Mouse (Mus musculus) megakaryocyte, adult 5-6 weeks (primary cell): ENCODE measurements around the gene Cxcl17. TPM values are rescaled to one million over a fixed set of nuclear protein-coding genes. Genes with fewer than 3 reads are reported as not detected.

ENCODE experiments used
- ATAC-seq: 2 replicates; pipeline ENCODE4 v1.8.0; 2016; ENCODE audit warnings: mild to moderate bottlenecking, inconsistent platforms; ENCODE audit not compliant: poor library complexity, severe bottlenecking
- total RNA-seq, 2 experiments: library from RNA; stranded (forward) in 1 of 2; stranded (reverse) in 1 of 2; fragments of 153-499, 151-499 nt in 1 of 2; fragments of 221-1000, 200-1000 nt in 1 of 2; gene quantifications; 2 replicates each; pipeline versions ENCODE4 v1.2.3 to v1.2.4; 2015 to 2017

Gene Cxcl17
- total RNA-seq, 2 experiments from 2014 or later: not detected

DNA sequence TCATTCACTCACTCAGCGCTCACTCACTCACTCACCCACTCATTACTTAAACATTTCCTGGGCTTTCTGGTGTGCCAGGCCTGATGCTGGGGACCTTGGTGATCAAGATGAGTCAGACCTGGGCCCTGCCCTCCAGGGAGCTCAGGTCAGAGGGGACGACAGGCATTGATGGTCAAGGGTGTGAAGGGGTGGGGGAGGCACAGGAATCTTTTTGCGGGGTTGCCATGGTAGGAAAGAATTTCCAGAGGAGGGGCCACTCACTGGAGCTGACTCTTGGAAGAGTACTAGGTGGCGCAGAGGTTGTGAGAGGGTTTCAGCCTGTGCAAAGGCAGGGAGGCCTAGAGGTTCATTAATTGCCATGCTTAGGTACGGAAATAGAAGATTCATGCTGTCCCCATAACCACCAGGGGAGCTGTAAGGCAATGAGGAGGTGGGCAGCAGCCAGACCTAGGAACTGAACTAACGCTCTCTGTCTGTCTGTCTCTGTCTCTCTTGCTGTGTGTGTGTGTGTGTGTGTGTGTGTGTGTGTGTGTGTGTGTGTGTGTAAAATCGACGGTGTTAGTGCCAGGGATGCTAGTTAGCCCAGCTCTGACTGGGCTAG is 35.5 kb downstream of the Cxcl17 start:
- no peak for ATAC-seq

DNA sequence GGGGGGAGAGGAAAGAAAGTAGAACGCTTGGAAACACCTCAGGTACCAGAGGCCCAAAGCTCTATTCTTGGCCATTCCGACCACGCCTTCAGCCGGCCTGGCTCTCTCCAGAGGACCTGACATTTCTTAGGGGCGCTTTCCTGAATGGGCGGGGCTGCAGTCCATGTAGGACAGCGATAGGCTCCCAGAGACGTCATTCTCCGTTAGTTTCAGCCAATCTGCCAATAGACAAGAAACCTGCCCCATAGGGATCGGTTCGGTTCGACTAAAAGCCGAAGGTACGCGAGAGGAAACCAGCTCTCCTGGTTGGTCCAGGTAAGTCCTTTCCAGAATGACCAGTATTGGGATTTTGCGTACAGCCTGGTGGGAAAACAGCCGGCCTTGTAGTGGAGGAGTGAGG is 36.1 kb downstream of the Cxcl17 start:
- ATAC-seq: no peak

DNA sequence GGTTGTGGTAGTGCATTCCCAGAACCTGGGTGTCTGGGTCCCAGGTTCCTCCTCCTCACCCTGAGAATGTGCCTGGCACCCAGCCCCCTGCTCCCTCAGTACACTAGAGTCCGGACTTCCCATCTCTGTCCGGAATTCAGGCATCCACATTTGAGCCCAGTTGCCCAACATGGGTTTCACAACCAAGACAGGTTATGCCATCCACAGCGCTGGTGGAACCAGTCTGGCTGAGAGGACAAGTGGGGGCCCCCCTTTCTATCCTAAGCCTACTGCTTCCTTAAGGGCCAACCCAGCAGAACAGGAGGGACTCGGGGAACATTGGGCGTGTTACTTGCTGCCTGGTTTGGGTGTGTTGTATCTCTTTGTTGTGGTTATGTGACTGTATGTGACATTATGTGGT is 40.2 kb downstream of the Cxcl17 start:
- peak; percentile 69 for ATAC-seq

DNA sequence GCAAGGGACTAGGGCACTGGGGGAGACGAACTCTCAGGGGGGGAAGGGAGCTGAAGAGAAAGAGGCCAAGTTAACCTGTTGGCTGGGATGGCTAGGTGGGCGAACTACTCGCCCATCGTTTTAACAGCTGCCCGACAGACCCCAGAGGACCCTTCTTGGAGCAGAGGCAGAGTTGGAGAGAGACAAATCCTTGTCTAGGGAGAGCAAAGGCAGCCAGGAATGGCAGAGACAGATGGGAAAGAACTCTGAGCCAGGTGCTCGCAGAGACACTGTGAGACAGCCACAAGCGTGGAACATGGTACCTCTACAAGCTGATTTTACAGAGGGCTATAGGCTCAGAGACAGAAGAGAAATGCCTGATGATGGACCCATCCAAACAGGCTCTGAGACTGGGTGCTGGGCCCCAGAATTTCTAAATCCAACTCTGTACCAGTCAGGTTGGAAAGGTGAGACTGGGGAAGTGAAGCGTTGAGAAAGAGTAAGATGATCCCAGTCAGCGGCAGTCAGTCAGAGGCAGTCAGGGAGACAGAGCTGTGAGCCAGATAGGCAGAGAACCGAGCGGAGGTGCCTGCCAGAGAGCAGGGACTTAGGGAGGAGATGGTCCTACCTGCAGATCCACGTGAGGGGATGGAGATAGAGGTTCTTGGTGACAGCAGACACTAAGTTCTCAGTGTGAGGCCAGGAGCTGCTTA is 43.5 kb downstream of the Cxcl17 start, which contains the start of gene Cnfn:
Gene Cnfn (minus strand): TSS at position 667 of the 692 bp plus-strand sequence.
- ATAC-seq: no peak

DNA sequence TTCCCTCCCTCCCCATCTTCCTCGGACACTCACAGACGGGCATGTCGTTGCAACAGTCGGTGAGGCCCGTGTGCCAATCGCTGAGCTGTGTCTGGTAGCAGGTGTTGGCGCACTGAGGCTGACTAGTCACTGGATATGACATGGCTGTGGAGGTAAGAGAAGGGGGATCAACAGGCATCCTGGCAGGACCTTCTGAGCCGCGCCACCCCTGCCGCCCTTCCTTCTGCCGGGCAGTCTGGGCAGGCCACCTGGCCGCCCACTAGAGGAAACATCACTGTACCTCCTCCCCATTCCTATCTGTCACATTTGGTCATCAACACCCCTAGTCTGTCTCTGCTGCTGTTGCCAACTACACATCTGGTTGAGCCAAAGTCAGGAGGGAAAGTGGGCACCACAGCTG is 44.4 kb downstream of the Cxcl17 start:
- ATAC-seq: no peak

DNA sequence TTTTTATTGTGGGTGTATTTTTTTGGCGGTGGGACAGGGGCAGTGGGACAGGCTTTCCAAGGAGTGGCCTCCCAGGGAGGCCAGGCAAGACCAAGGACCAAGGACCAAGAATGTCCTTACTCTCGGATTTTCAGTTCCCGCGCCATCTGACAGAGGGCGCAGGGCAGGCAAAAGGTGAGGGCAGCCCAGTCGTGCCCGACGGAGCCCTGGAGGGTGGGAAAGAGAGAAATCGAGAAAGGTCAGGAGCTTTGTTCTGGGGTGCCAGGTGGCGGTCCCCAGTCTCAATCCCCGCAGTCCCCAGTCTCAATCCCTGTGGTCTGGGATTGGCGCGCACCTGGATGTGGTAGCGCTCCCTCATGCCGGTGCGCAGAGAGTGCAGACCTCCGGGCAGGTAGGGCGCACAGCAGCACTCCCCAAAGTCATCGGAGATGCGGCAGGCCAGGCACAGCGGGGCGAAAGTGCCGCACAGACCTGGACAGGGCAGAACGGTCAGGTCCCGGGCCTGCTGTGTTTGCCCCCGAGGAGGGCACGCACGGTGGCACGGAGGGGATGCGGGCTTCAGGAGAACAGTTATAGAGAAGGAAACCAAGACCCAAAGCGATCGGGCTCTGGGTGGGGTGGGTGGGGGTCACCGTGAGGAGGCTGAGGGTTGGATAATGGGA is 44.9 kb downstream of the Cxcl17 start:
- ATAC-seq: no peak

DNA sequence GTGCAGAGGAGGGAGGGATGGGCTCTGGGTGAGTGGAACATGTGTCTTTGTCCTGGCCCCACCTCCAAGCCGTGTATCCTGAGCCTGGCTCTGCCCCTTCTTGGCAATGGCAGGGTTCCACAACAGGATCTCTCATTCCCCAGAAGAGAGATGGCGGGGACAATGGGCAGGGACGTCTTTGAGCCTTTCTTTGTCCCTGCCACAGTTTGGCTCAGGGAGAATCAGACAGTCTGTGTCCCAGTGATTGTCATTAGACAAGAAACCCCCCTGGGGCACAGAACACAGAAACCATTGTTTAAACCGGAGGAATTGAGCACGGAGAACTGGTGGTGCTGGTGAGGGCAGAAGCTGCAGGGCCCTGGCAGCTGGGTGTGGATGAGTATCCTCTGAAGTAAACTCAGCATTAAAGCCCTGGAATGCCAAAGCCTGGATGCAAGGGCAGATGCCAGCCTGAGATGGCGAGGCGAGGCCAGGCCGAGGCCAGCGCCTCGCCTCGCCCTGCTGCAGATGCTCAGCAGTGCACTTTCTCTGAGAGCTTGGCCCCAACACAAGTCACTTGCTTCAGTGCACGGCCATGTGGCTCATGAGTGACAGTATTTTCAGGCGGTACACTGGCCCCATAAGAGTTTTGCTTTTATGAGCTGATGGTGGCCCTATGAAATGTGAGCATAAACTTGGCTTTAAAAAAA is 46.6 kb downstream of the Cxcl17 start:
- ATAC-seq: no peak

DNA sequence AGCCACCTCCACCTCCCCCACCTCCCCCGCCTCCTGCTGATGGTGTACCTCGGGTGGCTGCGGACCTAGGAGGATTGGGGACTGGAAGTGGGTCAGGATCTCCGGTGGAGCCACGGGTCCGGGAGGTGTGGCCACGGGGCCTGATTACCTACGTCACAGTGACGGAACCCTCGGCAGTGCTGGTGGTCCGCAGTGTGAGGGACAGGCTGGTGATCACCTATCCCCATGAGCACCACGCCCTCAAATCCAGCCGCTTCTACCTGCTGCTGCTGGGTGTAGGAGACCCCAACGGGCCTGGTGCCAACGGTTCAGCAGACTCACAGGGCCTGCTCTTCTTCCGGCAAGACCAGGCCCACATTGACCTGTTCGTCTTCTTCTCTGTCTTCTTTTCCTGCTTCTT is 49.1 kb downstream of the Cxcl17 start:
- no peak for ATAC-seq

DNA sequence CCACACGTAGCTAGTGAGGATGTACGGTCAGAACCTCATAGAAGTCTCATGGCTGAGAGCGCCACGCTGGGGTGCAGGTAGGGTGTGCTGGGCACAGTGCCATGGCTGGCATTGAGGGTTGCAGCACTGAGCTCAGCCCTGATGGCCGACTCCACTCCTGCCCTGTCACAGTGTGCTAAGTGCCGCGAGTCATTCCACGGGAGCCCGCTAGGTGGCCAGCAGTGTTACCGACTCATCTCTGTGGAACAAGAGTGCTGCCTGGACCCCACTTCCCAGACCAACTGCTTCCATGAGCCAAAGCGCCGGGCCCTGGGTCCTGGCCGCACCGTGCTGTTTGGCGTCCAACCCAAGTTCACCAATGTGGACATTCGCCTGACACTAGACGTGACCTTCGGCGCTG is 49.5 kb downstream of the Cxcl17 start:
- ATAC-seq: no peak

DNA sequence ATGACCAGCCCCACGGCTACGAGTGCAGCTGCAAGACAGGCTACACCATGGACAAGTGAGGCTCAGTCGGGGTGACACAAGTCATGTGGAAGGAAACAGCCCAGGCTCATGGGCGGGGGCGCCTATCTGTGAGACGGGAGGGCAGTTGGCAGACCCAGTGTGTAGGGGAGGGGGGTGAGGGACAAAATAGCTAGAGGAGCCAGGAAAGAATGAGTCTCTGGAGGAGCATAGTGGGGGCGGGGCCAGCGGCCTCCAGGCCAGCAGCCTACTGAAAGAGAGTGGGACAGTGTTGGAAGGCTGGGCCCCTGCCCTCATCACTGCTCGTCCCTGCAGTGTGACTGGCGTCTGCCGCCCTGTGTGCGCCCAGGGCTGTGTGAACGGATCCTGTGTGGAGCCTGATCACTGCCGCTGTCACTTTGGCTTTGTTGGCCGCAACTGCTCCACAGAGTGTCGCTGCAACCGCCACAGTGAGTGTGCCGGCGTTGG is 53.9 kb downstream of the Cxcl17 start:
- ATAC-seq: no peak

Other genes starting within 250 kb of the Cxcl17 start
- 30.1 and 31.6 TPM in 2 replicates for gene Pou2f2, start 233.2 kb downstream of the Cxcl17 start, total RNA-seq (2015)
- gene Pou2f2, start 233.2 kb downstream of the Cxcl17 start, total RNA-seq (2017): 5.2 and 6.1 TPM in 2 replicates
- gene Dedd2, start 192.3 kb downstream of the Cxcl17 start, total RNA-seq (2015): 14.5 and 19.7 TPM in 2 replicates
- gene Dedd2, start 192.3 kb downstream of the Cxcl17 start, total RNA-seq (2017): 17.8 and 18.8 TPM in 2 replicates
- 7.2 and 7.6 TPM in 2 replicates for gene Zfp526, start 191.5 kb downstream of the Cxcl17 start, total RNA-seq (2015)
- gene Zfp526, start 191.5 kb downstream of the Cxcl17 start, total RNA-seq (2017): 5.2 and 8.3 TPM in 2 replicates
- gene Gsk3a, start 175.0 kb downstream of the Cxcl17 start, total RNA-seq (2015): 90.1 and 90.2 TPM in 2 replicates
- 58.7 and 60.8 TPM in 2 replicates for gene Gsk3a, start 175.0 kb downstream of the Cxcl17 start, total RNA-seq (2017)
- 4.9 and 6.5 TPM in 2 replicates for gene Erf, start 162.1 kb downstream of the Cxcl17 start, total RNA-seq (2015)
- 2.6 and 5.3 TPM in 2 replicates for gene Erf, start 162.1 kb downstream of the Cxcl17 start, total RNA-seq (2017)
- gene Cic, start 145.2 kb downstream of the Cxcl17 start, total RNA-seq (2015): 166 and 174 TPM in 2 replicates
- 55.5 and 84.2 TPM in 2 replicates for gene Cic, start 145.2 kb downstream of the Cxcl17 start, total RNA-seq (2017)
- 7.7 and 15.9 TPM in 2 replicates for gene Pafah1b3, start 114.9 kb downstream of the Cxcl17 start, total RNA-seq (2015)
- gene Pafah1b3, start 114.9 kb downstream of the Cxcl17 start, total RNA-seq (2017): 7.7 and 14.6 TPM in 2 replicates
- gene Prr19, start 111.5 kb downstream of the Cxcl17 start, total RNA-seq (2015): not detected in 2 replicates
- not detected in 2 replicates for gene Prr19, start 111.5 kb downstream of the Cxcl17 start, total RNA-seq (2017)
- not detected in 2 replicates for gene Tmem145, start 106.8 kb downstream of the Cxcl17 start, total RNA-seq (2015)
- not detected in 2 replicates for gene Tmem145, start 106.8 kb downstream of the Cxcl17 start, total RNA-seq (2017)
- gene Megf8, start 95.7 kb downstream of the Cxcl17 start, total RNA-seq (2015): 1.0 and 1.1 TPM in 2 replicates
- 1.3 and 2.1 TPM in 2 replicates for gene Megf8, start 95.7 kb downstream of the Cxcl17 start, total RNA-seq (2017)
- not detected in 2 replicates for gene Cnfn, start 43.2 kb downstream of the Cxcl17 start, total RNA-seq (2015)
- gene Cnfn, start 43.2 kb downstream of the Cxcl17 start, total RNA-seq (2017): not detected in 2 replicates
- 17.4 and 20.6 TPM in 2 replicates for gene Lipe, start 14.2 kb downstream of the Cxcl17 start, total RNA-seq (2015)
- 17.3 and 23.6 TPM in 2 replicates for gene Lipe, start 14.2 kb downstream of the Cxcl17 start, total RNA-seq (2017)
- 309 and 334 TPM in 2 replicates for gene Ceacam1, start 64.7 kb upstream of the Cxcl17 start, total RNA-seq (2015)
- 89.9 and 122 TPM in 2 replicates for gene Ceacam1, start 64.7 kb upstream of the Cxcl17 start, total RNA-seq (2017)
- 0.16 and 0.46 TPM in 2 replicates for gene Ceacam2, start 127.0 kb upstream of the Cxcl17 start, total RNA-seq (2015)
- 0.04 TPM in 1 of 2 replicates, not detected in the other for gene Ceacam2, start 127.0 kb upstream of the Cxcl17 start, total RNA-seq (2017)
- not detected in 2 replicates for gene Erich4, start 203.0 kb upstream of the Cxcl17 start, total RNA-seq (2015)
- gene Erich4, start 203.0 kb upstream of the Cxcl17 start, total RNA-seq (2017): not detected in 2 replicates
- gene Dmac2, start 206.5 kb upstream of the Cxcl17 start, total RNA-seq (2015): 18.7 and 19.8 TPM in 2 replicates
- gene Dmac2, start 206.5 kb upstream of the Cxcl17 start, total RNA-seq (2017): 29.5 and 36.7 TPM in 2 replicates
- gene B3gnt8, start 213.8 kb upstream of the Cxcl17 start, total RNA-seq (2015): 18.3 and 18.4 TPM in 2 replicates
- 27.0 and 34.3 TPM in 2 replicates for gene B3gnt8, start 213.8 kb upstream of the Cxcl17 start, total RNA-seq (2017)
- 40.4 TPM in 2 replicates for gene Bckdha, start 246.1 kb upstream of the Cxcl17 start, total RNA-seq (2015)
- 39.9 and 50.1 TPM in 2 replicates for gene Bckdha, start 246.1 kb upstream of the Cxcl17 start, total RNA-seq (2017)
- 31.5 and 33.7 TPM in 2 replicates for gene Exosc5, start 246.3 kb upstream of the Cxcl17 start, total RNA-seq (2015)
- 19.4 and 20.9 TPM in 2 replicates for gene Exosc5, start 246.3 kb upstream of the Cxcl17 start, total RNA-seq (2017)